Mouse (Mus musculus) adipocyte (in vitro differentiated cells): ENCODE measurements around the gene Mlf2.
"Not testable (repeated sequence)": the region's sequence is repeated elsewhere in the genome, so short reads cannot be mapped to it uniquely, and the experiment has no call there.

Experiments used
- DNase-seq: peaks from one replicate; pipeline ENCODE4 v3.0.0-alpha.2; 2016; ENCODE audit warnings: low spot score

Gene Mlf2

GRCm38 (mm10) chr6:124930754-124931524, at the start of gene Mlf2:
Gene Mlf2 (plus strand): TSS chr6:124931386.
- DNase-seq, result peak; percentile 100

DNA sequence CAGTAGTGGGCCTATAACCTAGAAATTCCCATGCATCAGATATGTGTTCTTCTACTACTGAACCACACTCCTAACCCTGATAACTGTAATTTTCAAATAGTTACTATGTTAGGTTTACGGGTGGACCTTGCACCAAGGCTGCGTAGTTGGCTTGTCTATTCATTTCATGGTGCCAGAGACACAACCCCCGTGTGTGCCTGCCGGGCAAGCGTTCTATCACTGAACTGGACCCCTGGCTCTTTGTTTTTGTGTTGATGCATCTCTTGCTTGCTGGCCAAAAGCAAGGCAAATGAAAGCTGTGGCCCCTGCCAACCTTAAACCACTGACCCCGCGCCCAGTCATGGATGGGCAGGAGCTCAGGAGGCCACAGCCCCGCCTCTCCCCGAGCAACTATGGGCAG, 49.4 kb upstream of the Mlf2 start:
- DNase-seq, result no peak

- no peak for DNase-seq
Observed at GRCm38 (mm10) chr6:124883351-124883750, 47.8 kb upstream of the Mlf2 start.

- DNase-seq, result no peak
Observed at GRCm38 (mm10) chr6:124884714-124885500, 46.3 kb upstream of the Mlf2 start.

- no peak for DNase-seq
Observed at GRCm38 (mm10) chr6:124885956-124886381, 45.2 kb upstream of the Mlf2 start.

GRCm38 (mm10) chr6:124887986-124888385, 43.2 kb upstream of the Mlf2 start, which contains the start of gene Cd4:
Gene Cd4 (minus strand): TSS chr6:124888221.
- DNase-seq, result no peak

GRCm38 (mm10) chr6:124888555-124889125, 42.5 kb upstream of the Mlf2 start:
- DNase-seq, result no peak

- no peak for DNase-seq
Observed at GRCm38 (mm10) chr6:124890997-124891396, 40.2 kb upstream of the Mlf2 start.

DNA sequence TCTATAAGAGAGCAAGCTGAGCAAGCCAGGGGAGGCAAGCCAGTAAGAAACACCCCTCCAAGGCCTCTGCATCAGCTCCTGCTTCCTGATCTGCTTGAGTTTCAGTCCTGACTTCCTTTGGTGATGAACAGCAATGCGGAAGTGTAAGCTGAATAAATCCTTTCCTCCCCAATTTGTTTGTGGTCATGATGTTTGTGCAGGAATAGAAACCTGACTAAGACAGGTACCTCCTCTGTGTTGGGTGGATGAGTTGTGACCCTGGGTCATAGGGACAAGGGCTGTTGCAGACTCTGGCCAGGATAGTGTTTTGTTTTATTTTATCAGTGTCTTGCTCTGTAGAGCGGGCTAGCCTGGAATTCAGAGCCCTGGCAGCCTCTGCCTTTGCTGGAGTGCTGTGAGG, 37.1 kb upstream of the Mlf2 start:
- DNase-seq, result not testable (repeated sequence)

DNA sequence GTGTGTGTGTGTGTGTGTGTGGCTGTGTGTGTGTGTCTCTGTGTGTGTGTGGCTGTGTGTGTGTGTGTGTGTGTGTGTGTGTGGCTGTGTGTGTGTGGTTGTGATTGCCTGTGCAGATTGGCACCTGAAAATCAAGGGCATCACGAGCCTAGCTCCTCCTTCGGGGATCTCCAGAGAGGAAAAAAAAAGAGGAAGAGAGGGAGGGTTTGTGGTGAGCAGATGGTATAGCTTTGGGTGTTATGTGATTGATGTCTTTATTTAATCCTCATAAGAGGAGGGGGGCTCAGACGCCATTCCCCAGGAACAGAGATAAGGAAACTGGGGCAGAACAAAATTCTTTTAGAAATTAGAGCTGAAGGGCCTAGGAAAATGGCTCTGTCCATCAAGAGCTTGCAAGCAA, 32.8 kb upstream of the Mlf2 start:
- no peak for DNase-seq

DNA sequence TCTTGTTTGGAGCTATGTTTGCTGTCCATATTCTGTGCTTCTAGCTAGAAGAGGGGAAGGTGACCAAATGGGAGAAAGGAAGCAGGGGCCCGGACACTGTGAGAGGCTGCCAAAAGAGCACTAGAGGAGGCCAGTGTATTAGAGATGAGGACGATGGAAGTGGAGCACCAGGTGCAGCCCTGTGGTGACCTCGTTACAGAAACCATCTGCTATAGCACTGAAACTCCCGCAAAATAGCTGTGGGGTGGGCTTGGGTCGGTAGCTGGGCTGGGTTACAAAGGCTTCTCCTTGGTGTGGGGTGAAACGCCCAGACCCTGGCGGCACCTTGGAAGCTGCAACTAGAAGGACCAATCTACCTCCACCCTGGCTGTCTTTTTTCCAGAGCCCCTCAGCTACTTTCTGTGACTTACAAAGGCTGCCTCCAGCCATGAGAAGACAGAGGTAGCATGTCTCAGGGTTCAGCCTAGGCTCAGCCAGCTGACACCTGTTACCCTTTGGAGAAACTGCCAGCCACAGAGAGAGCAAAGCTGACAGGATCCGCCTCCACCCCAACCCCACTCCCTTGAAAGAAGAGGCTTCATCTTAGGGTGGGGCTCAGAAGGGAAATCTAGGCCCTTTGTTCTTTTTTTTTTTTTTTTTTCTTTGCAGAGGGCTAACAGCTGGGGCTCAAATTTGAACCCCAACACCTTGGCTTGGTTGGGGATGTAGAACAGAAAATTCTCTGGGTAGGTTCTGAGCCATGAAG, 31.0 kb upstream of the Mlf2 start:
- DNase-seq, result no peak

- no peak for DNase-seq
Observed at GRCm38 (mm10) chr6:124900801-124901480, 30.2 kb upstream of the Mlf2 start.

- DNase-seq, result peak; percentile 49
Observed at GRCm38 (mm10) chr6:124901851-124902250, 29.3 kb upstream of the Mlf2 start.

GRCm38 (mm10) chr6:124903580-124904151, 27.5 kb upstream of the Mlf2 start:
- peak; percentile 98 for DNase-seq

- DNase-seq, result peak; percentile 95
Observed at GRCm38 (mm10) chr6:124904161-124904981, 26.8 kb upstream of the Mlf2 start.

DNA sequence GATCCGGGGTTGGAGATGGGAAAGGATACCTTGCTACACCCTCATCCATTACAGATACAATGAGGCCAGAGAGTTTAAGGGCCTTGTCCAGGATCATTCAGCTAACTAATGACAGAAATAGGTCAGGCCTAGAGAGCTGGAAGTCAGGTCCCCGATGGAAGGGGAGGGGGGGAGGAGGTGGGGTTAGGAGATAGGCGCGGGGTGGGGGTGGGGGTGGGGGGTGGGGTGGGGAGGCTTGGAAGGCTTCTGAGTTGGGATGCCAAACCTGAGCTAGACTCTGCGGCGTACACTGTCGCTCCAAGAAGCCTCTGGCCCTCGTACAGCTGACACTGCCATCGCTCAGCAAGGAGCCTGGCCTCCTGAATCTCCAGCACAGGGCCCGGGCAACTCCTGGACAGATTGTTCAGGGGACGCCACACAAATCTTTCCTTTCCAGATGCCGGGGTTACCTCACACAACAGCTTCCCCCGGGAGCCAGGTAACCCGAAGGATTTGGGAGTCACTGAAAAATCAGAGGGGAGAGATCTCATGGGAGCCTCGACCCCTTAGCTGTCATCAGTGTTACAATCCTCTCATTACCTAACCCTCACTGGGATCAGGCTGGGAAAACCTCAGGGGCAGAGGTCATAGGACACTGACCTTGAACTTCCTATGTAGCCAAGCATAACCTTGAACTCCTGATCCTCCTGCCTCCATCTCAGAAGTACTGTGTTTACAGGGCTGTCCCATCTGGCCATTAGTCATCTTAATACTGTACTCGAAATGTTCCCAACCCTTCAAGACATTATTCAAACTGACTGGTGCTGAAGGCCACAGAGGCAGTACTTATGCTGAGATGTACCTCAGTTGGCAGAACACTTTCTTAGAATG, 26.0 kb upstream of the Mlf2 start:
- DNase-seq, result no peak

GRCm38 (mm10) chr6:124907767-124908166, 23.4 kb upstream of the Mlf2 start:
- no peak for DNase-seq

DNA sequence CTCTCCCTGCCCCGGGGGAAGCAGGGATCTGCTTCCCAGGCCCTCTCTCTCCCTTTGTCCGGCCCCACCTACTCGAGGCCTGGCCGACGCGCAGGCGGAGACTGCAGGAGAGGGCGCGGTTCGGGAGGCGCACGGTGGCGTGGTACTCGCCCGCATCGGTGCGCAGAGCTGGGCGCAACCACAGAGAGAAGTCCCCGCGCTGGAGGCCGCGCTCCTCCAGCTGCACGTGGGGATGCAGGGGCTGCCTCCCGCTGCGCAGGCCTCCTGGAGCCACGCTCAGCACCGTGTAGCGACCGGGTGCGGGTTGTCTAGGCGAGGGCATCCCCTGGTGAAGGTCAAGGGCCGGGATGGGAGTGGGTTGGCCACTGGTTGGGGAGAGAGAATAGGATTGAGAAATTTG, 21.2 kb upstream of the Mlf2 start:
- no peak for DNase-seq

DNA sequence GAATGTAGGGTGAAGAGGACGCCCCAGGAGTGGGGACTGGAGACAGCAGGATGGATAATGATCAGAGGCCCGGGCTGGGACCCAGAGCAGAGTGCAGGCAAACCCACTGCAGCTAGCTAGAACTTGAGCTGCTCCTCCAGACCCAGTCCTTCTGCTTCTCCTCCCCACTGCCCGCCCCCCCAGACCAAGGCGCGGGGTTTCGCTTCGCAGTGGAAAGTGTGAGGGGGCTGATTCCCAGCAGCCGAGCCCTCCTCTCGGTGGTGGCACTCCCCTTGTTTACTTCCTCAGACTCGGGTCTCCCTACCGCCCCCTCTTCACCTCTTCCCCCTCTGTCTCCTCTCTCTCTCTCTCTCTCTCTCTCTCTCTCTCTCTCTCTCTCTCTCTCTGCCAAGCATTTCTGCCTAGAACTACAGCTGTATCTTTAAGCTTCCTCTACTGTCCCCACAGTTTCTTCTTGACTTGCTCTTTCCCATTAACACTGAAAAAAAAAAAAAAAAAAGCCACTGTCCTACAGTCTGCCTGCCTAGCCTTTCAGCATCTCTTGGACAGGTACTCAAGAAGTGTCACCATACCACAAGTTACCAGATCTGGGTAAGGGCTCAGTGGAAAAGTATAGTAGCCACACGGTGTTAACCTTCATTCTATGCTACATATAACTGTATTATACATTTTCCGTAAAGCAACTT, 19.5 kb upstream of the Mlf2 start, which contains the start of gene Lag3:
TSS of gene Lag3 (minus strand) at position 173 of the 686 bp plus-strand sequence.
- no peak for DNase-seq
